Mouse (Mus musculus) CD4-positive, CD25-positive, alpha-beta regulatory T cell, adult 2 months (primary cell): Measurements from ENCODE around the gene Dusp1.

Experiments
- DNase-seq: peaks from one replicate; pipeline ENCODE4 v3.0.0-alpha.2; 2012; ENCODE audit warnings: low read depth, low spot score

The Dusp1 gene

DNA sequence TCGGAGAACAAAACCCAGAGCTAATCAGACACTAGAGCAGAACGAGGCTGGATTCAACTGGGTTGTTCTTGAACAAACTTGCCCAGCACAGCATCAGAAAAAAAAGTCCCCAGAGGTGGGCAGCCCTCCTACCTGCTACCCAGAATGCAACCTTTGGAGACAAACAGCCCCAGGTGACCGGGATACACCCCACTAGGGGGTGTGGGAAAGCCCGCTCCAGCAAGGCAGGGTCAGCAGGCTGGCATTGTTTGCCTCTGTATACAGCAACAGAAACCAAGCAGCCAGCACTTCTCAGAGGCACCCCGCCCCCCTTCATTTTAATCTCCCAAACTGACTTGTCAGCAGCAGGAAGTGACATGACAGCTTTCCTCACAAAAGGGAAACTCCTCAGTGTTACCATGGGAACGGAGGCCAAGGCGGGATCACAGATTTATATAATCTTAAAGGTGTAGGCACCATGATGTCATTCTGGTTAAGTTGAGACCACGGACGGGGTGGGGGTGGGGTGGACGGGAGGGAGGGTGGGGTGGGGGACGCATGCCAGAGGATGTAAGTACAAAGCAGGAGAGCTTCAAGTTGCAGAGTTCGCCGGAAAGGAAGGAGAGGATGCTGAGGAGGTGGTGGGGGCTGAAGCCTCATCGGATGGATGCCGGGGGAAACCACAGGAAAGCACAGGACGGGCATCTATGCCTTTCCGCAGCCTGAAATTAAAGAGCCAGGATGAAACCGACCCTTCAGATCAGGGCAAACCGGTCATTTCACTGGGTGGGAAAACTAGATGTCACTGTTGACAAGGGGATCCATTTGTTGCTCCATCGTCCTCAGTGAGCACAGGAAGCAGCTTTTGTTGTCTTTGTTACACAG lies 58.9 kb downstream of the Dusp1 start:
- peak; percentile 95 for DNase-seq

DNA sequence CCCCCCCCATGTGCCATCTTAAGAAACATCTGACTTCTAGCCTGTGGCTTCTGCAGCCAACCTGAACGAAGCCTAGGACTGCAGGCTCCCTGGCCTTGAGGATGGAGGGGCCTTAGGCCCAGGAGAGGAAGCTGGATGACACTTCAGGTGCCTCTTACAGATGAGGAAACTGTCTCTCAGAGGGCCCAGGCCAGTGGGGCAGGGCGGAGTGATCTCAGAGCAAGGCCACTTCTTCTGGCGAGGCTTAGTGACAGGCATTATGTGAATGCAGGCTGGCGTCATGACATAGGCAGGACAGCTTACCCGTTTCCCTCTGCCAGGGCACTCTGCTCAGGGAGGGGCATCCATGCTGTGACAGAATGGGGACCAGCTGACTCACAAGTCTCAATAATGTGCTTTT lies 60.1 kb downstream of the Dusp1 start:
- DNase-seq = peak; percentile 24

DNA sequence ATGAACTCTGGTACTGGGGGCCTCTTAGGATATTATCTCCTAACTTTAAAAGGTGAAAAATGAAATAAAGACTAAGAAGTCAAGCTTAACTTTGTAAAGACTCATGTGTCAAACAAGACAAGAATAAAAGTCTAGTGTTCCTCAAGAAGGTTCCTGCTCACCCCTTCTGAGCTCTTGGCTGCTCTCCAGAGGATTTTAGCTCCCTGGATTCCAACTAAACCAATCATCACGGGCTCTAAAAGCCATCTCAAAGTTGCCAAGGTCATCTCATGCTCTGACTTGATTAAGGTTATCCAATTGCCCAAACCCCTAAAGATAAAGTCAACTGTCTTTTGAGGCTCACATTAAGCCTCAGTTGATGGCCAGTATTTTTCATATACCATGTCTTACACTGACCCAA lies 63.3 kb downstream of the Dusp1 start:
- DNase-seq = no peak

DNA sequence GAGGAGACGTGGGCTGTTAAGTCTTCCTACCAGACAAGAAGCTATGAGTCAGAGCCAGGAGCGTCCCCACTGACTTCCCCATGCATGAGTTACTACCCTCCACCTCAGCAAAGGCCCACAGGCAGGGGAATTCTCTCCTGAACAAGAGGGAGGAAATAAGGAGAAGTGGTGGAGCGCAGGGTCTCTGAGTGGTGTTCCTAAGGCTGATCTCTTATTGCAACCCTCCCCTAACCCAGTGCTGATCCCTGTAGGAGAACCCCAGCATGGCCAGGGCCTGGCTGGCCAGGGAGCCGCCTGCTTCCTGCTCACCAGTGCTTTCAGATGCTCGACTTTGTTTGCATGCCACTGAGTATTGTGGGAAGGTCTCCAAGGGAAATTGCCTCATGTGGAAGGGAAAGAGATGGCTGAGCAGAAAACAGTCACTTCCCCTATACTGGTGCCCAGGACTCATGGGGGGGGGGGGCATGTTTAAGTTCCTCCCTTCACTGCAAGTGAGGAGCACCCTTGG lies 64.5 kb downstream of the Dusp1 start:
- DNase-seq = no peak

DNA sequence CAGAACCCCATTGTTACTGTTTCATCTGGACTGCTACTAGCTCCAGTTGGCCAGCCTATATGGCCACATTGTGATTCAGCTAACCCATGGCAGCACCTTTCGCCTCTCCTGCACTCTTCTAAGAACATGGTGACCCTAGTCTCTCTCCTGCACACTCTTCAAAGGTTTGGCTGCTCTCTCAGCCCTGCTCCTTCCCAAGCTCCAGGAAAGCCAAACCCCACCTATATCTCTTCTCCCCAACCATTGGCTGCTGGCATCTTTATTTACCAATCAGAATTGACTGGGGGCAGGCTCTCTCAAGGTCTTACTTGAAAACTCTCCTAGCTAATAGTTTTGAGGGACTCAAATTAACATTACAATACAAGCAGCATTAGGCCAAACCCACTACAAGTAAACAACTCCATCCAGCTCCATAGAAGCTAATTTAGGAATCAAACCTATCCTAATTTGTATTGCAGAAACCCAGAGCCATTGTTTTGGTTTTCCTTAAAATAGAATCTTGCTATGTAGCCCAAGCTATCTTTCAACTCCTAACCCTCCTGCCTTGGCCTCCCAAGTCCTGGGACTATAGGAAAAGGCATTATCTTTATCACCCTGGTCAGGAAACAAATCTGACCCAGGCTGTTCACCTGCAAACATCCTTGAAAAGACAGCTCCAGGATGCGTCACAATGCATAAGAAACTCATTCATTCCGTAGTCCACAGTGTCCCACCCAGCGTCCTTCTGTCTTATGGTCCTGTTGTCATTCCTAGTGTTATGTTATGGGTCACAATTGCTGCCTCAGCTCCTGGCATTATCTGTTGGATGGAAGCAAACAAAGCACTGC lies 67.1 kb downstream of the Dusp1 start:
- DNase-seq = no peak

DNA sequence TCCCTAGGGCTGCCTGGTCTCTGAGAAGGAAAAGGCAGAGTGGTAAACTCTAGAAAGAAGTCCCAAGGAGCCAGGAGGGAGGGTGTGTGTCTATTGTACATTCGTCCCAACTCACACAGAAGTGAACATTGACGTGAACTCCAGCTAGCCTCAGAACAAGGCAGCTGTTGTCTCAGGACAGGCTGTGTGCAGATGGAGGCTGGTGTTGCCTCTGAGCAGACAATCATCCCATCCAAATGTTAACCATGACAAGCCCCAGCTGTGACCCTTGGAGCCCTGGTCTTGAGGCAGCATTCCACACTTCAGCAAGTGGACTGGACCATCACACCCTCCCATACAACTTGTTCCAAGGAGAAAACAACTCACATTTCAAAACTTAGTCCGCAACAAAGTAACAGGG lies 69.7 kb downstream of the Dusp1 start:
- DNase-seq = no peak

DNA sequence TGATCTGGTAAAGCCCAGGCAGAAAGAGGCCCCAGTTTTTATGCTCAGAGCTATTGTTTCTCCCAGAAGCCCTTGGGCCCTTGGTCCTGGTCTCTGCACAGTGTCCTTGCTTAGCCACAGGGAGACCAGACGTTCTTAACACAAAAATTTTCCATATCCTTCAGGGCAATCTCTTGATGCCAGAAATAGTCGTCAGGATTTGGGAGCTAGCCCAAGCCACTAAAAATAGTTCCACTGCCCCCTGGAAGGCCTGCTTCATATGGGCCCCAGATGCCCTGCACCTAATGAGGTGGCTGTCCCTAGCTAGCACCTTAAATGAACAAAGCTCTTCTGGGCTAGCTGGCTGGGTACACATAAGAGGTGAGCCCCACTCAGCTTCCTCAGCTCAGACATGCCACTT lies 71.0 kb downstream of the Dusp1 start:
- DNase-seq = no peak

DNA sequence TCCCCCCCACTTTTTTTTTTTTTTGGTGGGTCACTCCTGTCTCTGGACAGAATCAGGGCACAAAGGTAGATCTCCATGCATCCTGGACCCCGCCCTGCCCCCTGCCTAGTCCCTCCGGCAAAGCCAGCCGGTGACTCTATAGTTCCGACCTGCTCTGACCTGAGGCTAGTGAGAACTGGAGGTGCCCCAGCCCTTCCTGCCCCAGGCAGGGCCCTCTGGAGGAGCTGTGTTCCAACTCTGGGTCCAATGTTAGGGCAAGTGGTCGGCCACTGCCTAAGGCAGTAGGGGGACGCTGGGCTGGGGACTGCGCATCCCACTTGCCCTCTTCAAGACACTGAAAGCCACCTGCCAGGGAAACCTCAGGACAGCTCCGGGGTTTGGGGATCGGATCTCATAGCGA lies 71.9 kb downstream of the Dusp1 start:
- DNase-seq = no peak

DNA sequence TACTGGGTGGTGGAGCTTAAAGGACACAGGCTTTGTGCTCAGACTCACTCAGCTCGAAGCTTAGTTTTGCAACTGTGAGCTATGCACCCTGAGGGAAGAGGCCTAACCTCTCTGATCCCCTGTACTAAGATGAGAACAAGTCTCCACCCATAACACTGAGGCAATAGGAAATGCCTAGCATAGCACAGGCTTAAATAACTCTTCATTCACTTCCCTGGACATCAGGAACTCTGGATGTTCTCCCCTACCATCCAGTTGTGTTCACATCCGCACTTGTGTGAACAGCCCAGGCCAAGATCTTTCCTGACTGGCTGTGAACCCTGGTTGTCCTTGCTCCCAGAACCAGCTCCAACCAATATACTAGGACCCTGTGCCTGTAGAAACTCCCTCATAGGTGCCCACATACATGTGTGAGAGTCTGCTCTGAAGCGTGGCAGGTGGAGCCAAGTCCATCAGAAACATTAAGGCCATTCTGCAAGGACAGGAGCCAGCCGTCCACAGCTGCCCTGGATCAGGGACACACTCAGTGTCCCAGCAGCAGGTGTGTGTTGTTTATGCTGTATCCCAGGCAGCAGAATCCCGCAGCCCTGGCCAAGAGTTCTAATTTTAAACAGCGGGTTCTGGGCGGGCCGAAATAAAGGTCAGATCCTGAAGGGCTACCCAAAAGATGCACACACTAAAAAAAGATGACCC lies 73.1 kb downstream of the Dusp1 start:
- no peak for DNase-seq

DNA sequence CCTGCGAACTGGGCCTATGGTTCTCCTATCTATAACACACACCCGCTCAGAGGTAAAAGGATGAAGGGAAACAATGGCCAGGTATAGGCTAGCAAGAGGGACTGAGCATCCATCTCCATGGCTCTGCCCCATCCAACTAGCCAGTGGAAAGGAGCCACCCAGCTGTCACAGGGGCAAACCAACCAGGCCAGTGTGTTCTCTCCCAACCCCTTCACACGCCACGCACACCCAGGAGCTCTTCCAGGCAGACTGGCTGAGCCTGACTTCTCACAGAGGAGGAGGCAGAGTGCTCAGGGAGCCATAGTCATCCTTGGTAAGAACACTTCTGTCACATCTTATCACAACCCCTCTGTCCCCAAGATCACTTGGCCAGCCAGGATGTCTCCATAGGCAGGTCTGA lies 74.0 kb downstream of the Dusp1 start:
- DNase-seq = no peak

DNA sequence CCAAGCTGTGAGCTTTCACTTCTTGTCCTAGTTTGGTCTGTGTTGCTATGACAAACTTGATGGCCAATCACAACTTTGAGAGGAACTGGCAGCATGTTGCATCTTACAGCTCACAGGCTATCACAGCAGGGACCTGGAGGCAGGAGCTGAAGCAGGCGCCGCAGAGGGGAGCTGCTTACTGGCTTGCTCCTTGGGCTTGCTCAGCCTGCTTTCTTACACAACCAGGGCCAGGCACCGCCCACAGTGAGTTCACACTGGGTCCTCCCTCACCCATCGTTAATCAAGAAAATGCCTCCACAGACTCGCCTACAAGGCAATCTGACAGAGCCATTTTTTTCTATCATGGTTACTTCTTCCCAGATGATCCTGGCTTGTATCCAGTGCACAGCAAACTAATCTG lies 74.7 kb downstream of the Dusp1 start:
- no peak for DNase-seq

DNA sequence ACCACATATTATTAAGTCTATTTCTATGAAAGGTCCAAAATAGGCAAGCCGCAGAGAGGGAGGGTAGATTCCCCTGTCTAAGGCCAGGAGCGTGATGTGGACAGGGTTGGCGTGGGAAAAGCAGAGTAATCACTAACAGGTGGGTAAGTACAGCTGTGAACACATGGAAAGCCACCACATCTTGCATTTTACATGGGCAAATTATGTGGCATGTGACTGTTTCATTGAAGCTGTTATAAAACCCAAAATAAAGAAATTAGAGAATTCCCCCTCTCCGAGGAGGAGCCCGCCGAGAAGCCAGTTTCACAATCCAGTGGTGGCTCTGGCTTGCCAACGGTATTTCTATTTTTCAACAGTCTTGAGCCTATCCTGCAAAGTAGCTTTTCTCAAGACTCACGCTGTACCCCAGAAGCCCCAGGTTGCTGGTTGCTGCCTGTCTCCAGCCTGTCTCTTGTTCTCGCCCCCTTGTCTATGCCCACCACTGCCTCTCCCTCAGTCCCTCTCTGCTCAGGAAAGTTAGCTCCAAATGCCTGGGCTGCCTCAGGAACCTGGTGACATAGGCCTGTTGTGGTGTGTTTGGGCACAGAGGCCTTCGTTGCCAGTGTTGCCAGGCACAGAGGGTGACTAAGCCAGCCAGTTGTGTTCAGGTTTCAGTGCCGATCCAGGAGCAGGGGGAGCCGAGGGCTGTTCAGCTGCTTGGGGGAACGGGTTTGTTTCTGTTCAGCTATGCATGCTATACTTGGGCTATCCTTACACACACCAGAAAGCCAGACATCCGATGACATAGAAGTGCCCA lies 77.1 kb downstream of the Dusp1 start:
- no peak for DNase-seq

DNA sequence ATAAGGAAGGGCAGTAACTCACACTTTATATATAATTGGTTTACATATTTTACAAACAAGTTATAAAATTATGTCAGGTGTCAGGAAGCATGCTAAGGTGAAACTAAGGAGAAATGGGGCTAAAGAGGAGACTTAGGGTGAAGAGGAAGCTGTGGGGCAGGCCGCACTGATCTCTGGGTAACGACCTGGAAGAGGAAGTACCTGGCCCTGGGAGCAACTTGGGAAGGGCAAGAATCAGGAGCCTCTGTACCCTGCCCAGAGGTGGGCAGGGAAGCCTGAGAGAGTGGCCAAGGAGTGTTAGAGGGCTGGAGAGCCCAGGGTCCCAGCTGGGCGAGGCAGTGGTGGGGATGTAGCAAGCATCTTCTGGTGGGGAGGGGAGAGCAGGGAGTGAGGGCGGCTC lies 81.0 kb downstream of the Dusp1 start:
- no peak for DNase-seq

DNA sequence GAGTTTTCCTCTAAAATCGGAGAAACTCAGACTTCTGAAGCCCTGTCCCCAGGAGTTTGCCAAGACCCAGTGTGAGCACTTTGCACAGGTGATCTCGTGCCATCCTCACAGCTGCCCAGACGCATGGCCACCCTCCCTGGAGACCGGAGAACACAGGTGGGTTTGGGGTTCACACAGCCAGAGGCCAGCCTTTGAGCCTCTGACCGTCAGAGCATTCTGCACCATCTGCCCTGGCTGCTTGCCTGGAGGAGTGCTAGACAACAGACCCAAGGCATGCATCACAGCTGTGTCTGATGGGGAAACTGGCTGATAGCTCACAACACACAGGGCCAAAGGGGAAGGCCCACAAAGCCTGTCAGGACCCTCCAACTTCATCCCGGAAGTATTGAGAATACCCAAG lies 82.3 kb downstream of the Dusp1 start:
- DNase-seq = no peak

DNA sequence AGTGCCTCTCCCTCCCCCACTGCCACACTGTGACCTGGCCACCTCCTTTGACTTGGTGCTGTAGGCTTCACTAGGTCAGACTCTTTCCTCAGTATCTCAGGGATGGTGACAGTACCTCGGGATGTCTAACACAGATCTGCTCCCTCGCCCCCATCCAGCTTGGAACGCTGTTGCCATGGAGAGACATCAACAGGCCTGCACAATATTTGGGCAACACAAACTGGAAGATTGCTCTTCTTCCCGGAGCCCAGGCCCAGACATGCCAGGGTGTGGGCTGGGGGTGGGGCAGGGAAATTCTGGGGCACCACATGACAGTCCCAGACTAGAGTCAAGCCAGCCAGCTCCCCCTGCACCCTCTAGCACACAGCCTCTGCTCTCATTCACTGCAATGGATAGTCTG lies 83.3 kb downstream of the Dusp1 start:
- DNase-seq = no peak

DNA sequence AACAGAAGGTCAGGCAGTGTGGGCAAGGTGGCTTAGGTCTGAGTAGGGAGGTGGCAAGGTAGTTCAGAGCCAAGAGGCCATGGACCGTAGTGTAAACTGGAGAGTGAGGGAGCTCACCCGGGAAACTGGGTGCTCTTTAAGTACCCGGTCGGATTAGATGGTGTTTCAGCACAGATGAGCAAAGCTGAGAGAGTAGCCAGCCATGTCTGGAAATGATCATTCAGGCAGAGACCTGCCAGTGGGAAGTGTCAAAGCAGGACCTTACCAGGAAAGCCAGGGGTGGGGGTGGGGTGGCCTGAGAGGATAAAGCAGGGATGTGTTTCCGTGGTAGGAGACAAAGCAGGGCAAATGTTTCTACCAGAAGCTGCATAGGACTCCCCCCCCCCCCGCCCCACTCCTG lies 85.1 kb downstream of the Dusp1 start:
- no peak for DNase-seq

DNA sequence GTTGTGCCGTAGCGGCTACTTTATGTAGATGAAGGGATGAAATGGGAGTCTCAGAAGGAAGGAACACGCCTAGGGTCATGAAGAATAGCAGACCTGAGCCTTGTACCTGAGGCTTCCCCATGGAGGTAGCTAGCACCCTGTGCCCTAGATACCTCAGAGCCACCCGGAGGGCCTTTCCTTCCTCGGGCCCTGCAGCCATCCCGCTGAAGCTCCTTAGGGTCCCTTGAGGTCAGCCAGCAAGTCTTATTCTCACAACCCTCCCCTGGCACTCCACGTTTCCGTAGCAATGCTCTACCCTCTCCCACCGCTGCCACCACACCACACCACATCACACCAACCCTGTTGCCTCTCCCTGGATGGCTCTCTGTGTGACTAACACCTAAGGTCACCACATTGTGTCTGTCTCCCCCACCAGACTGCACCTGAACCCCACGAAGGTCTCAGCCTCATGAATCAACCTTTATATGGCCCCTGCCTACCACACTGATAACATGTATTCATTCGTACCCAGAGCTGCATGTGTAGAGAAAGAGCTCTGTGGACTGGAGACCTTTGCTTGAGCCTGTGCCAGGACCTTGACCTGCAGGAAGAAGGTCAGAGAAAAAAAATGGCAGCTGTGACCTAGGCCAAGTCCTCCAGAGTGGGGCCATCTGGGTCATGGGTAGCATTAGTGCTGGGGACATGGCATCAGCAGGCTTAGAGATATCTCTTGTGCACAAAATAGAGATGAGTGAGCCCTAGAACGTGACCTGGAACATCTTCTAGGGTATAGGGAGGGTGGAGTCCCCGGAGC lies 93.6 kb downstream of the Dusp1 start:
- no peak for DNase-seq

DNA sequence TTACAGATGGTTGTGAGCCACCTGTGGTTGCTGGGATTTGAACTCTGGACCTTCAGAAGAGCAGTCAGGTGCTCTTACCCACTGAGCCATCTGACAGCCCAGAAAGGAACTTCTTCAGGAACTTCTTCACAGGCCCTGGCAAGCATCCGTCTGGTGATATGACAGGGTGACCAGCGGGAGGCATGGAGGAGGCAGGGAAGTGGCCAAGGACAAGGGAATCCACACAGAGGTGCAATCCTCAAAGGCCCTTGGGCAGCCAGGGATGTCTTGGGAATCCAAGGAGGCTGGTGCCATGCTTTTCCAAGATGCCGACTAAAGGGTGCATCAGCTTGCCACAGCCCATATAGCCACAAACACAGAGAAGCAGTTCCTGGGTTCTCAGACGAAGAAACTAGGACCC lies 94.3 kb downstream of the Dusp1 start:
- DNase-seq = no peak

DNA sequence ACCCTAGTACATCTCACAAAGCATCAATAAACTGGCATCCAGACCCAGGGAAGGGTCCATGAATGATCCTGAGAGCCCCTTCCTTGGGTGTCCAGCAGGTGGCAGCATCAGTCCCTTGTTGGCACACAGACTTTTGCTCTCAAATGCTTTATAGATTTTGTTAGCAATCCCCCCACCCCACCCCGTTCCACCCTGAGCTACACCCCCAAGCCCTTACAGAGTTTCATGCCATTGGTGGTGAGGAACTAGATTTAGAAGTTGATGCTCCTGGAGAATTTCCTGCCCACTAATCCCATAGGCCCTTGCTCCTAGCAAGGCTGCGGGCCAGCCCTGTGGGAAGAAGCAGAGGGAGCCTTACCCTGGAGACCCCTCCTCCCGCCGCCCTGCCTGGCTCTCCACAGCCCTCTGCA lies 95.2 kb downstream of the Dusp1 start:
- peak; percentile 88 for DNase-seq

DNA sequence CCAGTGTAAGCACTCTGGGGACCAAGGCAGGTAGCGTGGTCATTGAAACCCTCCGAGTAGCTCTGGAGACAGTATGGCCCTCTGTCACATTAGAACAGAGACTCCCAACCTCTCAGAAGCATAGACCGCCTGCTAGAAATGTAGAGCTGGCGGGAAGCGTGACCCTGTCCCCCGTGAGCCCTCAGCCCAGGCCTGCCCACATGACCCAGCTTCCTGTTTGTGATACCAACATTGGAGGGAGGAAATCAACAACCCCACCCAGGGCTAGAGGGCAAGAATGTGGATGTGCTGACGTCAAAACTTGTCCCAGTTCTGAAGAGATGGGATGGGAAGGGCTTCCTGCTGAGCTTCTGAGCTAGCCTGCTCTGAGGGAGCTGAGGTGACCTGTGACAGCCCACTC lies 97.0 kb downstream of the Dusp1 start:
- no peak for DNase-seq

DNA sequence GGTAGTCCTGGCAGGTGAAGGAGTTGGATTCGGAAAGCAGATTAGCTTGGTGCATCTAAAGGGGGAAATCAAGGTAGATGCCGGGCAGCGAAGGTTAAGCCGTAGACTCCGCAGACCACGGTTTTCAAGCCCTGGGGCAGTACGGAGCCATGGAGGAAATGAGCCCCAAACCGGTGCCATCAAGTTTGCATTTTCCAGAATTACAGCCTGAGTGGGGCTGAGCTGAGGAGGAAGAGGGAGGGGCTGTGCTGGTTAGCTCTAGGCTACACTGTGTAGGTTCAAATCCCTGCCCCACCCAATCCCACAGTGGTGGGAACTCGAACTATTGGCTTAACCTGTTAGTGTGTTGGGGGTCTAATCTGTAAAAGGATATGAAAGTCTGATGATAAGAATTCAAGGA lies 97.4 kb downstream of the Dusp1 start:
- no peak for DNase-seq
